Mouse (Mus musculus) CH12.LX (cell line): ENCODE results near the gene Phgr1. TPM values are rescaled to one million over a fixed set of nuclear protein-coding genes. Genes with fewer than 3 reads are reported as not detected.

Experiments
- DNase-seq: peaks from one replicate; pipeline ENCODE4 v3.0.0-alpha.2; 2013; ENCODE audit errors: extremely low read depth
- H3K27ac ChIP-seq: 2 replicates; pipeline ENCODE4 v1.5.1; 2012; ENCODE audit warnings: low read depth, mild to moderate bottlenecking, control low read depth, moderate library complexity; ENCODE audit not compliant: insufficient read depth
- H3K27me3 ChIP-seq: replicated peaks from 2 replicates; pipeline ENCODE3; 2012; ENCODE audit warnings: inconsistent platforms
- H3K36me3 ChIP-seq, 2 experiments: replicated peaks in 1 of 2; 2 replicates each; pipeline versions ENCODE3 to v1.6.1; 2012; ENCODE audit warnings: inconsistent platforms in 1 of 2, low read length in 1 of 2, mild to moderate bottlenecking in 1 of 2, mixed read lengths in 1 of 2, moderate library complexity in 1 of 2; ENCODE audit not compliant: control insufficient read depth in 1 of 2, insufficient read depth in 1 of 2
- H3K4me1 ChIP-seq, 2 experiments: 2 replicates each; pipeline ENCODE4 v1.6.1; 2012; ENCODE audit warnings: inconsistent platforms in 1 of 2, moderate library complexity in 1 of 2; ENCODE audit not compliant: insufficient read depth in 2 of 2, control insufficient read depth in 1 of 2
- H3K4me2 ChIP-seq: 2 replicates; pipeline ENCODE4 v1.6.1; 2012; ENCODE audit warnings: low read depth, mild to moderate bottlenecking, control low read depth; ENCODE audit not compliant: poor library complexity, insufficient read depth, severe bottlenecking
- H3K4me3 ChIP-seq, 3 experiments: fragments of 150-350 bp in 1 of 3; sonication (generic) in 1 of 3; replicated peaks in 1 of 3; 2 replicates each; pipeline versions ENCODE3 to v1.5.1; 2011 to 2012; ENCODE audit warnings: low read depth in 2 of 3, low read length in 2 of 3, mild to moderate bottlenecking in 2 of 3, moderate library complexity in 2 of 3, control low read depth in 1 of 3, improper control_type of control experiment in 1 of 3, inconsistent platforms in 1 of 3, mixed read lengths in 1 of 3; ENCODE audit not compliant: poor library complexity in 1 of 3
- H3K79me2 ChIP-seq: replicated peaks from 2 replicates; pipeline ENCODE4 v1.6.1; 2012; ENCODE audit warnings: mild to moderate bottlenecking, moderate library complexity; ENCODE audit not compliant: control insufficient read depth, poor library complexity, insufficient read depth, severe bottlenecking; ENCODE audit errors: extremely low read depth
- H3K9ac ChIP-seq: 2 replicates; pipeline ENCODE4 v1.6.1; 2012; ENCODE audit warnings: low read depth, mild to moderate bottlenecking, control low read depth, moderate library complexity; ENCODE audit not compliant: insufficient read depth
- H3K9me3 ChIP-seq: replicated peaks from 2 replicates; pipeline ENCODE3; 2012; ENCODE audit warnings: low read length, inconsistent platforms, mixed read lengths
- CTCF ChIP-seq, 2 experiments: IDR thresholded peaks in 1 of 2; conservative IDR thresholded peaks in 1 of 2; 2 replicates each; pipeline ENCODE4 v1.5.1; 2011 to 2012; ENCODE audit warnings: low read depth in 2 of 2, low read length in 2 of 2, improper control_type of control experiment in 1 of 2, inconsistent platforms in 1 of 2, mild to moderate bottlenecking in 1 of 2, moderate library complexity in 1 of 2
- ELF1 ChIP-seq: IDR thresholded peaks from 2 replicates; pipeline ENCODE4 v1.6.1; 2014; ENCODE audit warnings: low read depth, mild to moderate bottlenecking, inconsistent platforms, low read length, improper control_type of control experiment
- EP300 ChIP-seq: IDR thresholded peaks from 2 replicates; pipeline ENCODE4 v1.6.1; 2011; ENCODE audit warnings: low read length, improper control_type of control experiment
- ETS1 ChIP-seq: conservative IDR thresholded peaks from 2 replicates; pipeline ENCODE4 v1.6.1; 2012; ENCODE audit warnings: low read depth, mild to moderate bottlenecking, inconsistent platforms, low read length, improper control_type of control experiment, moderate library complexity
- IRF4 ChIP-seq: IDR thresholded peaks from 2 replicates; pipeline ENCODE4 v1.6.1; 2014; ENCODE audit warnings: low read depth, mild to moderate bottlenecking, inconsistent platforms, low read length, improper control_type of control experiment
- JUND ChIP-seq: conservative IDR thresholded peaks from 2 replicates; pipeline ENCODE4 v1.6.1; 2011; ENCODE audit warnings: low read depth, low read length, improper control_type of control experiment
- MAFK ChIP-seq: IDR thresholded peaks from 2 replicates; pipeline ENCODE4 v1.6.1; 2011; ENCODE audit warnings: low read length, improper control_type of control experiment; ENCODE audit not compliant: insufficient replicate concordance
- MAX ChIP-seq: IDR thresholded peaks from 2 replicates; pipeline ENCODE4 v1.6.1; 2011; ENCODE audit warnings: low read length, improper control_type of control experiment
- MYC ChIP-seq: IDR thresholded peaks from 2 replicates; pipeline ENCODE4 v1.6.1; 2011; ENCODE audit warnings: low read depth, mild to moderate bottlenecking, improper control_type of control experiment, low read length
- NELFE ChIP-seq: IDR thresholded peaks from 2 replicates; pipeline ENCODE4 v1.6.1; 2011; ENCODE audit warnings: low read depth, low read length, improper control_type of control experiment
- POLR2AphosphoS2 ChIP-seq: IDR thresholded peaks from 2 replicates; pipeline ENCODE4 v1.6.1; 2011; ENCODE audit warnings: low read depth, low read length, improper control_type of control experiment
- RAD21 ChIP-seq: IDR thresholded peaks from 2 replicates; pipeline ENCODE4 v1.6.1; 2011; ENCODE audit warnings: low read depth, mild to moderate bottlenecking, low read length, improper control_type of control experiment, moderate library complexity
- RCOR1 ChIP-seq: conservative IDR thresholded peaks from 2 replicates; pipeline ENCODE4 v1.6.1; 2012; ENCODE audit warnings: low read depth, mild to moderate bottlenecking, inconsistent platforms, low read length, improper control_type of control experiment
- SIN3A ChIP-seq: IDR thresholded peaks from 2 replicates; pipeline ENCODE4 v1.6.1; 2012; ENCODE audit warnings: low read length, improper control_type of control experiment, inconsistent platforms
- SMC3 ChIP-seq: IDR thresholded peaks from 2 replicates; pipeline ENCODE4 v1.6.1; 2011; ENCODE audit warnings: low read depth, low read length, improper control_type of control experiment
- UBTF ChIP-seq: IDR thresholded peaks from 2 replicates; pipeline ENCODE4 v1.6.1; 2012; ENCODE audit warnings: low read depth, mild to moderate bottlenecking, inconsistent platforms, low read length, improper control_type of control experiment, moderate library complexity
- ZKSCAN1 ChIP-seq: IDR thresholded peaks from 2 replicates; pipeline ENCODE4 v1.6.1; 2012; ENCODE audit warnings: low read depth, inconsistent platforms, low read length, improper control_type of control experiment, borderline replicate concordance
- ZNF384 ChIP-seq: IDR thresholded peaks from 2 replicates; pipeline ENCODE4 v1.6.1; 2012; ENCODE audit warnings: low read depth, low read length, improper control_type of control experiment, inconsistent platforms
- dilution Hi-C: fragments of 300-500 bp; cut with MboI; formaldehyde crosslinking; loops from 2 replicates; pipeline ENCODE4 v1.14.3; 2020; ENCODE audit warnings: low sequenced_read_pairs; ENCODE audit not compliant: extremely low pct_unique_long_range_greater_than_20kb, extremely low pct_ligation_motif_present
- in situ Hi-C: fragments of 300-500 bp; cut with MboI; formaldehyde crosslinking; loops from 3 replicates; pipeline ENCODE4 v1.14.3; 2019; ENCODE audit warnings: low sequenced_read_pairs, low pct_ligation_motif_present, low pct_unique_long_range_greater_than_20kb, mixed read lengths
- polyA plus RNA-seq: library from polyadenylated mRNA; unstranded; fragments of >175 nt; gene quantifications from 2 replicates; pipeline ENCODE4 v1.2.1, GENCODE M21; 2012; ENCODE audit warnings: low read depth; ENCODE audit not compliant: insufficient read length
- total RNA-seq, 2 experiments: library from RNA; depleted of rRNA; stranded (reverse); fragments of 300-350 nt in 1 of 2; fragments of >200 nt in 1 of 2; gene quantifications; 2 replicates each; pipeline ENCODE4 v1.2.3; 2012 to 2014

Phgr1 gene
- total and polyA plus RNA-seq, 3 experiments: not detected

DNA sequence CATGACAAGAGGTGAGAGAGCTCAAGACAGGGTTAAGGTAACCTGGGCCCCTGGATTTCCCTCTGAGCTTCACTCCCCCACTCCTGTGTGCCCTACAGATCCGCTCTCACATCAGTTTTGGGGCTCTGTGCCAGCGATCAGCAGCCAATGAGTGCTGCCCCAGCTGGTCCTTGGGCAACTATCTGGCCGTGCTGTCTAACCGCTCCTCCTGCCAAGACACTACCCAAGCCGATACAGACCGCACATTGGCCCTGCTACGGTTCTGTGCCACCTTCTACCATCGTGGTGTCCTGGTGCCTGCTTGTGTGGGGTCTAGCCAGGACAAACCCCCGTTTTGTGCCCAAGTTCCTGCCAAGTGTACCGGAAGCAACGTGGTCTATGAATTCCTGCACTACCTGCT lies 16.9 kb downstream of the Phgr1 start:
- TF ChIP-seq RCOR1 (no peak), SMC3 (no peak), UBTF (no peak), MYC (no peak), IRF4 (no peak), SIN3A (no peak), EP300 (no peak), MAFK (no peak)
- H3K4me2 ChIP-seq: no peak overlapping the region
- no peaks in the 10 kb centered on the region for H3K9me3 ChIP-seq
- no peak for DNase-seq
- no peak overlapping the region for H3K27ac ChIP-seq
- H3K27me3 ChIP-seq: peaks cover 66% of the 10 kb centered on the region
- no peaks in the 10 kb centered on the region for H3K79me2 ChIP-seq
- no peak overlapping the region for H3K4me3 ChIP-seq
- H3K4me1 ChIP-seq: peaks cover 3 to 13% of the 10 kb centered on the region in 2 experiments; a peak in 3 of 4 replicates
- no peak overlapping the region for H3K9ac ChIP-seq
- in situ Hi-C loops: no loop called here
- no peaks in the 10 kb centered on the region for H3K36me3 ChIP-seq
- dilution Hi-C loops: no loop called here

DNA sequence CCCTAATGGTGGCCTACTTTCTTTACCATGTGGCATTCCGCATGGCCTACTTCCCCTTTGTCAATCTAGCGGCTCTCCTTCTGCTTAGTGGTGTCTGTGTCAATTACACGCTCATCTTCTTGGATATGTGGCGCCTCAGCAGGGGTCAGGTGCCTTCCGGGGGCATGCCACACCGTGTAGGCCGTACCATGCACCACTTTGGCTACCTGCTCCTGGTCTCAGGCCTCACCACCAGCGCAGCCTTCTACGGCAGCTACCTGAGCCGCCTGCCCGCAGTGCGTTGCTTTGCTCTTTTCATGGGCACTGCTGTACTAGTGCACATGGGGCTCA lies 17.6 kb downstream of the Phgr1 start:
- no peak overlapping the region for H3K9ac ChIP-seq

More for the DNA sequence above, 17.6 kb downstream of the Phgr1 start:
- no peak overlapping the region for H3K4me2 ChIP-seq
- H3K27me3 ChIP-seq: peaks cover 64% of the 10 kb centered on the region
- in situ Hi-C loops: no loop called here
- H3K79me2 ChIP-seq: no peaks in the 10 kb centered on the region
- no peak overlapping the region for H3K4me3 ChIP-seq
- H3K27ac ChIP-seq: no peak overlapping the region
- TF ChIP-seq ZKSCAN1 (no peak), ZNF384 (no peak), CTCF (conservative IDR thresholded peaks at IDR 0.05 in 1 of 2, IDR thresholded peaks at IDR 0.05 in 1 of 2; ENCODE audit: low read depth in 2 of 2, low read length in 2 of 2) (no peak), NELFE (no peak), ELF1 (no peak), POLR2AphosphoS2 (no peak), RCOR1 (no peak), JUND (no peak), ETS1 (no peak), MAX (no peak), IRF4 (no peak), RAD21 (no peak)
- TF ChIP-seq, all 38 proteins: peak for 0
- peaks cover 3 to 13% of the 10 kb centered on the region in 2 experiments; a peak in 3 of 4 replicates for H3K4me1 ChIP-seq
- dilution Hi-C loops: no loop called here
- no peaks in the 10 kb centered on the region for H3K36me3 ChIP-seq
- H3K9me3 ChIP-seq: no peaks in the 10 kb centered on the region
- DNase-seq: no peak
